Mouse (Mus musculus) myocyte (in vitro differentiated cells): ENCODE results near the gene 1700001P01Rik. TPM values are rescaled to one million over a fixed set of nuclear protein-coding genes. Genes with fewer than 3 reads are reported as not detected.

Source experiments
- H3K27me3 ChIP-seq: one replicate; pipeline ENCODE4 v1.6.1; 2011; ENCODE audit not compliant: control insufficient read depth, insufficient read depth, insufficient read length
- H3K36me3 ChIP-seq: one replicate; pipeline ENCODE4 v1.6.1; 2011; ENCODE audit not compliant: control insufficient read depth, insufficient read depth
- H3K4me2 ChIP-seq: one replicate; pipeline ENCODE4 v1.6.1; 2011; ENCODE audit warnings: low read depth, control low read depth
- H3K4me3 ChIP-seq: one replicate; pipeline ENCODE4 v1.5.1; 2011; ENCODE audit warnings: mild to moderate bottlenecking, control low read depth, moderate library complexity
- H3K79me2 ChIP-seq: one replicate; pipeline ENCODE4 v1.6.1; 2011; ENCODE audit not compliant: control insufficient read depth, insufficient read depth
- H3ac ChIP-seq: one replicate; pipeline ENCODE4 v1.6.1; 2011; ENCODE audit not compliant: control insufficient read depth, insufficient read length
- CEBPB ChIP-seq: IDR thresholded peaks from 2 replicates; pipeline ENCODE4 v1.6.1; 2011; ENCODE audit warnings: mild to moderate bottlenecking, moderate library complexity; ENCODE audit not compliant: poor library complexity, insufficient read depth, severe bottlenecking
- E2F4 ChIP-seq: IDR thresholded peaks from one replicate; pipeline ENCODE4 v1.6.1; 2011; ENCODE audit warnings: mild to moderate bottlenecking, control low read depth, moderate library complexity; ENCODE audit not compliant: insufficient read depth
- MAX ChIP-seq: IDR thresholded peaks from one replicate; pipeline ENCODE4 v1.6.1; 2011; ENCODE audit warnings: low read depth, mild to moderate bottlenecking, control low read depth
- MYOD1 ChIP-seq, 3 experiments: IDR thresholded peaks; one replicate each; pipeline ENCODE4 v1.6.1; 2011; ENCODE audit warnings: control low read depth in 2 of 3, low read depth in 2 of 3, mild to moderate bottlenecking in 2 of 3, moderate library complexity in 1 of 3; ENCODE audit not compliant: insufficient read length in 2 of 3, control insufficient read depth in 1 of 3
- MYOG ChIP-seq, 3 experiments: IDR thresholded peaks; one replicate each; pipeline ENCODE4 v1.6.1; 2011; ENCODE audit warnings: control low read depth in 2 of 3, low read depth in 2 of 3, mild to moderate bottlenecking in 2 of 3; ENCODE audit not compliant: insufficient read length in 2 of 3, control insufficient read depth in 1 of 3, insufficient read depth in 1 of 3
- POLR2A ChIP-seq: IDR thresholded peaks from one replicate; pipeline ENCODE4 v1.6.1; 2011; ENCODE audit warnings: low read depth, mild to moderate bottlenecking, control low read depth, moderate library complexity; ENCODE audit not compliant: insufficient read length
- POLR2AphosphoS2 ChIP-seq: IDR thresholded peaks from one replicate; pipeline ENCODE4 v1.6.1; 2011; ENCODE audit warnings: low read depth, control low read depth; ENCODE audit not compliant: insufficient read length
- REST ChIP-seq: IDR thresholded peaks from one replicate; pipeline ENCODE4 v1.6.1; 2011; ENCODE audit warnings: mild to moderate bottlenecking, control low read depth, moderate library complexity; ENCODE audit not compliant: insufficient read depth, insufficient read length
- SRF ChIP-seq: IDR thresholded peaks from one replicate; pipeline ENCODE4 v1.6.1; 2011; ENCODE audit warnings: low read depth; ENCODE audit not compliant: control insufficient read depth, insufficient read length
- TCF12 ChIP-seq: IDR thresholded peaks from one replicate; pipeline ENCODE4 v1.6.1; 2011; ENCODE audit warnings: mild to moderate bottlenecking, control low read depth; ENCODE audit not compliant: poor library complexity, insufficient read depth, severe bottlenecking
- TCF3 ChIP-seq: IDR thresholded peaks from one replicate; pipeline ENCODE4 v1.6.1; 2011; ENCODE audit warnings: low read depth, control low read depth; ENCODE audit not compliant: insufficient read length
- USF1 ChIP-seq: IDR thresholded peaks from one replicate; pipeline ENCODE4 v1.6.1; 2011; ENCODE audit warnings: low read depth, mild to moderate bottlenecking, control low read depth, moderate library complexity
- polyA plus RNA-seq: library from polyadenylated mRNA; unstranded; fragments of >200 nt; fragmentation: generic; extraction: Trizol; gene quantifications from one replicate; pipeline ENCODE4 v1.2.1, GENCODE M21; 2012; ENCODE audit warnings: missing spikeins

Gene 1700001P01Rik
- polyA plus RNA-seq, 1 experiment, result 0.07 TPM

- no peak overlapping the region for H3K4me3 ChIP-seq
Measured at GRCm38 (mm10) chr11:97811569-97812362, 36.0 kb upstream of the 1700001P01Rik start.

GRCm38 (mm10) chr11:97810970-97811369 is 35.3 kb upstream of the 1700001P01Rik start:
- Histone ChIP-seq H3K79me2 (peaks cover 84% of the 10 kb centered on the region), H3K4me3 (no peak overlapping the region), H3K36me3 (peaks cover 9% of the 10 kb centered on the region), H3K27me3 (no peaks in the 10 kb centered on the region), H3K4me2 (no peak overlapping the region), H3ac (no peak overlapping the region)
- TF ChIP-seq SRF (no peak), REST (no peak), TCF3 (no peak), MAX (no peak), CEBPB (no peak), USF1 (no peak), MYOD1 (IDR thresholded peaks at IDR 0.05; ENCODE audit: control insufficient read depth in 1 of 3, insufficient read length in 2 of 3, low read depth in 2 of 3) (no peak), POLR2AphosphoS2 (no peak), TCF12 (no peak), MYOG (IDR thresholded peaks at IDR 0.05; ENCODE audit: control insufficient read depth in 1 of 3, insufficient read depth in 1 of 3, insufficient read length in 2 of 3, low read depth in 2 of 3) (no peak), E2F4 (no peak)

More at GRCm38 (mm10) chr11:97811569-97812362, 36.0 kb upstream of the 1700001P01Rik start:
- Histone ChIP-seq H3K4me2 (no peak overlapping the region), H3K36me3 (peaks cover 8% of the 10 kb centered on the region), H3ac (no peak overlapping the region), H3K79me2 (peaks cover 80% of the 10 kb centered on the region), H3K27me3 (no peaks in the 10 kb centered on the region)
- TF ChIP-seq MYOD1 (IDR thresholded peaks at IDR 0.05; ENCODE audit: control insufficient read depth in 1 of 3, insufficient read length in 2 of 3, low read depth in 2 of 3) (peak in 1 of 3 experiments; percentile 44), TCF3 (no peak)

DNA sequence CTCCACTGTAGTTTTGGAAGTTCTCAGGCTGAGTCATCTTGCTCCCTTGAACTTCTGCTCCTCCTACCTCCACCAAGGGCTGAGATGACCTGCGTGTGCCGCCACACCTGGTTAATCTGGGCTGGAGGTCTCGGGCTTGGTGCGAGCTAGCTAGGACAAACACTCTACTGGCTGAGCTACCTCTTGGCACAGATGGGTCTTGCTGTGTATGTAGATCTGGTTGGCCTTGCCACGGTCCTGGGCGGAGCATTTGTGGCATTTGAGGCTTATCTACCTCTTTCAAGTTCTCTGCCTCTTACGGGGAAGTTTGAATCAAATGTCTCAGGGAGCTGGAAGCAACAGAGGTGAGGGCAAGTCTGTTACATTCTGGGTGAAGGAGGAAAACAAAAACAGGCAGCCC is 34.6 kb upstream of the 1700001P01Rik start:
- H3ac ChIP-seq, result no peak overlapping the region
- no peak overlapping the region for H3K4me3 ChIP-seq
- TF ChIP-seq POLR2AphosphoS2 (no peak), E2F4 (no peak), MAX (no peak), POLR2A (no peak), MYOD1 (IDR thresholded peaks at IDR 0.05; ENCODE audit: control insufficient read depth in 1 of 3, insufficient read length in 2 of 3, low read depth in 2 of 3) (no peak), USF1 (no peak), TCF12 (no peak), REST (no peak), SRF (no peak), MYOG (IDR thresholded peaks at IDR 0.05; ENCODE audit: control insufficient read depth in 1 of 3, insufficient read depth in 1 of 3, insufficient read length in 2 of 3, low read depth in 2 of 3) (no peak), TCF3 (no peak), CEBPB (no peak)
- peaks cover 84% of the 10 kb centered on the region for H3K79me2 ChIP-seq
- no peak overlapping the region for H3K4me2 ChIP-seq
- H3K36me3 ChIP-seq, result peaks cover 9% of the 10 kb centered on the region
- H3K27me3 ChIP-seq, result no peaks in the 10 kb centered on the region

GRCm38 (mm10) chr11:97809235-97810121 is 33.8 kb upstream of the 1700001P01Rik start:
- Histone ChIP-seq H3K4me2 (peak overlapping the region; percentile 38), H3K79me2 (peaks cover 84% of the 10 kb centered on the region), H3ac (no peak overlapping the region), H3K36me3 (peaks cover 9% of the 10 kb centered on the region), H3K4me3 (no peak overlapping the region), H3K27me3 (no peaks in the 10 kb centered on the region)
- TF ChIP-seq USF1 (no peak), E2F4 (no peak), REST (no peak), CEBPB (no peak)
